Mouse (Mus musculus) layer of hippocampus, adult 2 months (tissue): ENCODE measurements around the gene Sfmbt2. TPM values are rescaled to one million over a fixed set of nuclear protein-coding genes. Genes with fewer than 3 reads are reported as not detected.

Experiments
- DNase-seq, 2 experiments: peaks; one replicate each; pipeline ENCODE4 v3.0.0; 2022; ENCODE audit warnings: low spot score in 2 of 2
- H3K27ac ChIP-seq: fragments of 200-600 bp; 2 replicates; pipeline ENCODE4 v1.8.1; 2022
- H3K4me3 ChIP-seq: fragments of 200-600 bp; 2 replicates; pipeline ENCODE4 v1.8.1; 2022; ENCODE audit warnings: mild to moderate bottlenecking
- CTCF ChIP-seq: fragments of 200-600 bp; conservative IDR thresholded peaks from 2 replicates; pipeline ENCODE4 v1.8.1; 2022; ENCODE audit warnings: antibody characterized with exemption, mild to moderate bottlenecking, moderate library complexity
- total RNA-seq, 2 experiments: library from RNA; stranded (reverse); gene quantifications; 2 replicates each; pipeline ENCODE4 v1.2.3; 2021

Gene Sfmbt2
- total RNA-seq, 2 experiments from 2014 or later: 3.6 to 4.3 TPM

GRCm38 (mm10) chr2:10374207-10375023 lies 4.1 kb downstream of the Sfmbt2 start:
- peak in 1 of 2 experiments; percentile 33 for DNase-seq
- peak; percentile 76 for TF ChIP-seq CTCF
- Histone ChIP-seq H3K4me3 (peak overlapping the region; percentile 75), H3K27ac (no peak overlapping the region)

- TF ChIP-seq CTCF: no peak
- H3K27ac ChIP-seq: no peak overlapping the region
- H3K4me3 ChIP-seq: peak overlapping the region; percentile 75
- peak in 1 of 2 experiments; percentile 42 for DNase-seq
These were observed 4.7 kb downstream of the Sfmbt2 start for GRCm38 (mm10) chr2:10375024-10375372.

GRCm38 (mm10) chr2:10389988-10390387 lies 19.7 kb downstream of the Sfmbt2 start:
- Histone ChIP-seq H3K27ac (no peak overlapping the region), H3K4me3 (no peak overlapping the region)
- no peak for TF ChIP-seq CTCF
- DNase-seq: no peak

GRCm38 (mm10) chr2:10390791-10391190 lies 20.5 kb downstream of the Sfmbt2 start:
- no peak overlapping the region for H3K4me3 ChIP-seq
- no peak overlapping the region for H3K27ac ChIP-seq
- no peak for TF ChIP-seq CTCF
- DNase-seq: no peak

GRCm38 (mm10) chr2:10395143-10395542 lies 24.8 kb downstream of the Sfmbt2 start:
- H3K27ac ChIP-seq: no peak overlapping the region
- no peak for TF ChIP-seq CTCF
- no peak overlapping the region for H3K4me3 ChIP-seq
- no peak for DNase-seq

- TF ChIP-seq CTCF: no peak
These were observed 27.5 kb downstream of the Sfmbt2 start for GRCm38 (mm10) chr2:10397790-10398189.

GRCm38 (mm10) chr2:10406151-10406550 lies 35.8 kb downstream of the Sfmbt2 start:
- Histone ChIP-seq H3K27ac (no peak overlapping the region), H3K4me3 (no peak overlapping the region)
- no peak for DNase-seq
- no peak for TF ChIP-seq CTCF

More at GRCm38 (mm10) chr2:10397790-10398189, 27.5 kb downstream of the Sfmbt2 start:
- Histone ChIP-seq H3K27ac (no peak overlapping the region), H3K4me3 (no peak overlapping the region)
- no peak for DNase-seq

- no peak for TF ChIP-seq CTCF
- no peak overlapping the region for H3K4me3 ChIP-seq
- no peak overlapping the region for H3K27ac ChIP-seq
- no peak for DNase-seq
These were observed 39.1 kb downstream of the Sfmbt2 start for GRCm38 (mm10) chr2:10409422-10409821.

GRCm38 (mm10) chr2:10410069-10410468 lies 39.8 kb downstream of the Sfmbt2 start:
- no peak for TF ChIP-seq CTCF
- DNase-seq: no peak
- Histone ChIP-seq H3K4me3 (no peak overlapping the region), H3K27ac (no peak overlapping the region)

GRCm38 (mm10) chr2:10420944-10421420 lies 50.7 kb downstream of the Sfmbt2 start:
- no peak overlapping the region for H3K4me3 ChIP-seq
- DNase-seq: no peak
- no peak for TF ChIP-seq CTCF
- H3K27ac ChIP-seq: no peak overlapping the region

GRCm38 (mm10) chr2:10437290-10437689 lies 67.0 kb downstream of the Sfmbt2 start:
- no peak overlapping the region for H3K4me3 ChIP-seq
- DNase-seq: no peak
- H3K27ac ChIP-seq: no peak overlapping the region
- no peak for TF ChIP-seq CTCF

GRCm38 (mm10) chr2:10441811-10442210 lies 71.5 kb downstream of the Sfmbt2 start:
- no peak for TF ChIP-seq CTCF
- H3K4me3 ChIP-seq: no peak overlapping the region
- H3K27ac ChIP-seq: no peak overlapping the region
- no peak for DNase-seq

GRCm38 (mm10) chr2:10453577-10453976 lies 83.3 kb downstream of the Sfmbt2 start:
- Histone ChIP-seq H3K27ac (no peak overlapping the region), H3K4me3 (no peak overlapping the region)
- TF ChIP-seq CTCF: no peak
- DNase-seq: no peak

GRCm38 (mm10) chr2:10458309-10458708 lies 88.0 kb downstream of the Sfmbt2 start:
- no peak for TF ChIP-seq CTCF
- Histone ChIP-seq H3K27ac (no peak overlapping the region), H3K4me3 (no peak overlapping the region)
- DNase-seq: no peak
